ENCODE assay signal across 8 mouse cellular contexts in genomic region chr13:70637282-70637661, GRCm38 (mm10). TPM values are rescaled to one million over a fixed set of nuclear protein-coding genes. Genes with fewer than 3 reads are reported as not detected.
DNase-seq lines count a peak whose midpoint lies in the region; ATAC-seq and TF ChIP-seq lines count a peak whose summit lies in the region.

Gene Ice1 (minus strand): TSS chr13:70637634.

- peaks cover 19% of the 10 kb centered on the region for H3K4me1 ChIP-seq in intestine, embryonic 15.5 days (replicated peaks)
- H3K4me1 ChIP-seq in megakaryocyte, embryonic 14.5 days, result peaks cover 71% of the 10 kb centered on the region

- peak; percentile 42 for ATAC-seq in intestine, embryonic 15.5 days

- H3K9ac ChIP-seq in intestine, embryonic 15.5 days, result peak within 1 kb of the TSS; percentile 86

- no peak for TF ChIP-seq POLR2A in brain, embryonic 14.5 days (IDR thresholded peaks at IDR 0.05; ENCODE audit: borderline replicate concordance, extremely low read depth, insufficient read depth, insufficient read length, poor library complexity, severe bottlenecking)

- H3K27ac ChIP-seq in intestine, embryonic 15.5 days, result peak within 1 kb of the TSS; percentile 87

- no peaks in the 10 kb centered on the region for H3K9me3 ChIP-seq in intestine, embryonic 15.5 days
- H3K9me3 ChIP-seq in megakaryocyte, embryonic 14.5 days, result no peaks in the 10 kb centered on the region

- TF ChIP-seq CTCF in brain, embryonic 14.5 days (IDR thresholded peaks at IDR 0.05; ENCODE audit: borderline replicate concordance, extremely low read depth, insufficient read depth, insufficient read length), result no peak

- H3K4me3 ChIP-seq in intestine, embryonic 15.5 days (replicated peaks), result peak within 1 kb of the TSS; percentile 85
- peak within 1 kb of the TSS; percentile 98 for H3K4me3 ChIP-seq in megakaryocyte, embryonic 14.5 days (replicated peaks)

- WGBS in intestine, embryonic 15.5 days, result under 1% methylated on average over 39 of the region's 39 CpGs

- no peaks in the 10 kb centered on the region for H3K27me3 ChIP-seq in intestine, embryonic 15.5 days (replicated peaks)
- H3K27me3 ChIP-seq in megakaryocyte, embryonic 14.5 days (replicated peaks), result no peaks in the 10 kb centered on the region

- no peaks in the 10 kb centered on the region for H3K36me3 ChIP-seq in intestine, embryonic 15.5 days
- H3K36me3 ChIP-seq in megakaryocyte, embryonic 14.5 days (replicated peaks; ENCODE audit: low read length), result peaks cover 6% of the 10 kb centered on the region

- H3K4me2 ChIP-seq in intestine, embryonic 15.5 days (replicated peaks), result peak within 1 kb of the TSS; percentile 67

- DNase-seq in right cerebral cortex, postnatal 14 days, result peak; percentile 42
- no peak for DNase-seq in right cerebral cortex, adult 2 months (ENCODE audit: low spot score in 2 of 2)
- peak; percentile 66 for DNase-seq in brain, embryonic 14.5 days (ENCODE audit: low read depth)
- no peak for DNase-seq in gastrocnemius, postnatal 10 days
- DNase-seq in cerebellum, adult 11-12 months, result no peak
- no peak for DNase-seq in ovary, postnatal 10 days (ENCODE audit: low spot score)

RNA-seq across cellular contexts. Expression of gene Ice1, which starts in this region (rescaled TPM):
- polyA plus RNA-seq in brain, embryonic 14.5 days (2012; rRNA removed), result 119 and 121 TPM in 2 replicates
- 10 to 100 TPM; 20.7 to 30.7 TPM for total RNA-seq in gastrocnemius, postnatal 10 days (2021)
- polyA plus RNA-seq in intestine, embryonic 15.5 days (2015; fragmentation: Nextera tagmentation; extraction: Ambion mirVana), result 14.2 and 16.2 TPM in 2 replicates
- 0.35 and 3.1 TPM in 2 replicates for polyA plus RNA-seq in megakaryocyte, embryonic 14.5 days (2012; ENCODE audit: insufficient read depth, low replicate concordance)

Comparison
In these comparisons a context has a peak if more than half of its experiments do, and no peak if none do; other contexts are left out.
1. DNase-seq: peak in right cerebral cortex, postnatal 14 days (single experiment) and brain, embryonic 14.5 days (single experiment); none in right cerebral cortex, adult 2 months (0 of 2), gastrocnemius, postnatal 10 days (single experiment), cerebellum, adult 11-12 months (single experiment) and ovary, postnatal 10 days (single experiment).